Mouse (Mus musculus): ENCODE measurements around the gene Gm47996. TPM values are rescaled to one million over a fixed set of nuclear protein-coding genes. Genes with fewer than 3 reads are reported as not detected.
"Not testable (repeated sequence)": the region's sequence is repeated elsewhere in the genome, so short reads cannot be mapped to it uniquely, and the experiment has no call there.

Gm47996 gene
- not detected in 2 replicates for polyA plus RNA-seq (2015; fragmentation: Nextera tagmentation; extraction: Ambion mirVana)

GRCm38 (mm10) chr1:151209824-151210355 lies at the start of gene Gm47996:
Gene Gm47996, plus strand, starts transcription at chr1:151210131.
- not testable (repeated sequence) for H3K4me3 ChIP-seq (replicated peaks; ENCODE audit: low read length); H3K36me3 ChIP-seq (ENCODE audit: control insufficient read depth, insufficient read depth, low read length); H3K4me1 ChIP-seq (ENCODE audit: control insufficient read depth, insufficient read depth, low read length); H3K9me3 ChIP-seq (replicated peaks; ENCODE audit: control insufficient read depth, low read length); H3K9ac ChIP-seq (ENCODE audit: low read length); ATAC-seq (ENCODE audit: insufficient read depth, low FRiP score); H3K27ac ChIP-seq (ENCODE audit: low read length); H3K27me3 ChIP-seq (ENCODE audit: control insufficient read depth, insufficient read depth, low read length); H3K4me2 ChIP-seq (ENCODE audit: low read depth, low read length)
- 86% methylated on average over 4 of the region's 8 CpGs for WGBS

DNA sequence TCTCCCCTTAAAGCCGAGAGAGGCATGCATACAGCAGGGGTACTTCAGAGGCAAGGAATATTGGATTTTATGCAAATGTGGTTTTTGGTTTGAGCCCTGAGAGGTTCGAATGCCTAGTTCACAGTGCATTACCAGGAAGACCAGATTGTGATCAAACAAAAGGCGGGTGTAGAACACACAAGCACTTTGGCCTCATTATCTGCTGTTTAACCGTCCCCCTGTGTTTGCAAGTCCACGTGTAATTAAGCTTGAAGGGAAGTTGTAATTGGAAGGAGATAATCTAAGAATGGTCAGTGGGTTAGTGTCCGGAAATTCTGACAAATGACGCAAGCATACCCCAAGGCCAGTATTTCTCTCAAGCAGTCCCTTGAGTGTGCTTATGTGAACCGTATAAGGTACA lies 43.9 kb upstream of the Gm47996 start:
- Histone ChIP-seq H3K36me3 (ENCODE audit: control insufficient read depth, insufficient read depth, low read length) (no peaks in the 10 kb centered on the region), H3K9me3 (replicated peaks; ENCODE audit: control insufficient read depth, low read length) (no peaks in the 10 kb centered on the region), H3K4me1 (ENCODE audit: control insufficient read depth, insufficient read depth, low read length) (no peaks in the 10 kb centered on the region), H3K4me2 (ENCODE audit: low read depth, low read length) (no peak overlapping the region), H3K27me3 (ENCODE audit: control insufficient read depth, insufficient read depth, low read length) (no peaks in the 10 kb centered on the region), H3K27ac (ENCODE audit: low read length) (no peak overlapping the region), H3K9ac (ENCODE audit: low read length) (no peak overlapping the region), H3K4me3 (replicated peaks; ENCODE audit: low read length) (no peak overlapping the region)
- 38% methylated on average over 8 of the region's 8 CpGs for WGBS
- no peak for ATAC-seq (ENCODE audit: insufficient read depth, low FRiP score)

GRCm38 (mm10) chr1:151167297-151168047 lies 42.5 kb upstream of the Gm47996 start:
- Histone ChIP-seq H3K4me2 (ENCODE audit: low read depth, low read length) (no peak overlapping the region), H3K9me3 (replicated peaks; ENCODE audit: control insufficient read depth, low read length) (no peaks in the 10 kb centered on the region), H3K36me3 (ENCODE audit: control insufficient read depth, insufficient read depth, low read length) (no peaks in the 10 kb centered on the region), H3K9ac (ENCODE audit: low read length) (no peak overlapping the region), H3K4me1 (ENCODE audit: control insufficient read depth, insufficient read depth, low read length) (no peaks in the 10 kb centered on the region), H3K27me3 (ENCODE audit: control insufficient read depth, insufficient read depth, low read length) (no peaks in the 10 kb centered on the region), H3K4me3 (replicated peaks; ENCODE audit: low read length) (no peak overlapping the region), H3K27ac (ENCODE audit: low read length) (no peak overlapping the region)
- peak; percentile 37; the same call in 1 of the 2 replicates for ATAC-seq (ENCODE audit: insufficient read depth, low FRiP score)
- 32% methylated on average over 12 of the region's 12 CpGs for WGBS

DNA sequence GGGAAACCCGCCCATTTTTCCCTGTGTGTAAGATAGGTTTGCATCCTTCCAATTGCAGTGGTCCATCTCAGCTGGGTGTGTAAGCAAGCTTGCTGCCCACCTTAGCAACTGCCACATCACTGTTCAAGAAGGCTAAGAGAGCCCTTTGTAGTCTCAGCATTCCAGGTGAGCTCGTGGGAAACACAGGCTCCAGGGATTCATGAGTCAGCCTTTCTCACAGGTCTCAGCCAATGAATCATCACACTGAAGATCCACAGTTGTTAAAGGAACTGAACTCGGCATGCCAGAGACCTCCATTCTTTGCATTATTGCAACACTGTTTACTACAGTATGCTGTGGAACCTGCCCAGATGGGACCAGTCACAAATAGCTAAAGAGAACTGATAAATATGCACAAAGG lies 41.3 kb upstream of the Gm47996 start:
- Histone ChIP-seq H3K27me3 (ENCODE audit: control insufficient read depth, insufficient read depth, low read length) (no peaks in the 10 kb centered on the region), H3K4me1 (ENCODE audit: control insufficient read depth, insufficient read depth, low read length) (no peaks in the 10 kb centered on the region), H3K36me3 (ENCODE audit: control insufficient read depth, insufficient read depth, low read length) (no peaks in the 10 kb centered on the region), H3K4me2 (ENCODE audit: low read depth, low read length) (no peak overlapping the region), H3K9ac (ENCODE audit: low read length) (no peak overlapping the region), H3K9me3 (replicated peaks; ENCODE audit: control insufficient read depth, low read length) (no peaks in the 10 kb centered on the region), H3K27ac (ENCODE audit: low read length) (no peak overlapping the region), H3K4me3 (replicated peaks; ENCODE audit: low read length) (no peak overlapping the region)
- WGBS = 61% methylated on average over 3 of the region's 3 CpGs
- ATAC-seq (ENCODE audit: insufficient read depth, low FRiP score) = no peak

DNA sequence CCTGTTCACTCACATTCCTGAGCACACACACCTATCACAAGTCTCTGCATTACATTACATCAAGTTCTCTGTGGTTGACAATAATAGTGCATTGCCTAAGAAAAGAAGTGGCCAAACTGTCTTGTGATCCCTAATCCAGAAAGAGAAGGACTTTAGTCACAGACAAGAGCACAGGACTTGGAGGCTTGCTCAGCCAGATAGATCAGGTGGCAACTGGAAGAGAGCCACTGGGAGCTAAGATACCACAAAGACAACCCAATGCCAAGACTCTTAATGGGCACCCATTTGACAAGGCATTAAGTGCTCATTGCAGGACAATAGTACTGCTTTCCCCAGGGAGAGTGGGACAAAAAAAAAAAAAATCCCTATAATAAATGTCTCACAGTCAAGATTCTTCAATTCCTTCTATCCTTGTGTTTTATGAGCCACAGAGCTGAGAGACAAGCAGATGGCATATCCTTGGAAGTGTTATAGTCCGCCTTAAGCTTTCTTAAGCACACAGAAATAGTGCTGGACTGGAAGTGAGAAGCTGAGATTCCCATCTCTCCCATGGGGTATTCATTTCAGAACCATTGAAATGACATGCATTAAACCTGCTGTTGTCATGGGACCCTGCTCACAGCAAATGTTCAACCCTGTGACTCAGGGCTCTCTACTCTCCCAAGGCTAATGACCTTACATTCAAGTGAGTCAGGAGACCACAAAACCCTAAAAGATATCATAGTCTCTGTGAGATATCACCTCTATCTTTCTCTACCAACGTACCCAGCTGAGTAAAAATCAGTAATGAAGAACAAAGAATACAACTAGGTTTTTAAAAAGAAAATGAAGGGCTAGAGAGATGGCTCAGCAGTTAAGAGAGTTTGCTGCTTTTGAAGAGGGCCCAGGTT lies 38.1 kb upstream of the Gm47996 start:
- H3K9me3 ChIP-seq (replicated peaks; ENCODE audit: control insufficient read depth, low read length) = no peaks in the 10 kb centered on the region
- H3K27ac ChIP-seq (ENCODE audit: low read length) = no peak overlapping the region
- ATAC-seq (ENCODE audit: insufficient read depth, low FRiP score) = no peak
- H3K4me1 ChIP-seq (ENCODE audit: control insufficient read depth, insufficient read depth, low read length) = no peaks in the 10 kb centered on the region
- H3K4me3 ChIP-seq (replicated peaks; ENCODE audit: low read length) = no peak overlapping the region
- no peaks in the 10 kb centered on the region for H3K27me3 ChIP-seq (ENCODE audit: control insufficient read depth, insufficient read depth, low read length)
- H3K9ac ChIP-seq (ENCODE audit: low read length) = no peak overlapping the region
- no peaks in the 10 kb centered on the region for H3K36me3 ChIP-seq (ENCODE audit: control insufficient read depth, insufficient read depth, low read length)
- WGBS = 78% methylated on average over 2 of the region's 2 CpGs
- H3K4me2 ChIP-seq (ENCODE audit: low read depth, low read length) = no peak overlapping the region

DNA sequence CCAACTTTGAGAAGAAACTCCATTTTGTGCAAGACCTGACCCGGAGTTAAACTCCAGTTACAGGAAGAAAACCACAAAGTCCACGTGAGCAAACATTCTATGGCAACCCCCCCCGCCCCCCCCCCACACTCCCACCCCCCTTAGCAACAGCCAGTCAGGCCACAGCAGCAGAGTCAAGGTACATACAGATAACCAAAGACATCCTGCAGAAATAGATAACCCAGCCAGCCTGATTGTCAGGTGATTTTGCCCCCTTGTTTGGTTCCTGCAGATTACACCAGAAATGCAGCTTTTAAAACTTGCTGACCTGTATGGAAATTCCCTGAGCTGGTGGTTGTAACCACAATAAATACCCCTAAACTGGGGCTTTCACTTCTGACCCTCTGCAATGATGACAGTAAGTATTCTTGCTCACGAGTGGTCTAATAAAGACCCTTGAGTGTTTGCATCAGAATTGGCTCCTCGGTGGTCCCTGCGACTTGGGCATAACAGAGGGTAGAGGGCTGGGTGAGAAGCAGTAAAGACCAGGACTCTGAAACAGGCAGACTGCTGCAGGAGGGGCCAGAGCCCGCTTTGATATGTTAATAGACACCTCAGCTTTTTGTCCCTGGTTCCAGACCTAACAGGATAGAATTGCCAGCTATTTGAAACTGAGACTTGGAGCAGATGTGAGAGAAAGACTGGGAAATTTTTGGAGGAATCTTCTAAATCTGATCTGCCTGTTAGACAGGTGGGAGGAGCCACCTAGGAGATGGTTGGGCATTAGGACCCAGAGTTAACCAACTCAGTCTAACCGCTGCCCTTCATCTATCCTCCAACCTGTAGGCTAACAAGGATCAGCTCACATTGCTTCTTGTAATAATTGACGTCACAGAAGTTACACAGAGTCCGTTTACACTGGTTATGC lies 32.6 kb upstream of the Gm47996 start:
- peak overlapping the region; percentile 26 for H3K4me3 ChIP-seq (replicated peaks; ENCODE audit: low read length)
- ATAC-seq (ENCODE audit: insufficient read depth, low FRiP score) = peak; percentile 82; the same call in 1 of the 2 replicates
- 12% methylated on average over 10 of the region's 10 CpGs for WGBS
- H3K36me3 ChIP-seq (ENCODE audit: control insufficient read depth, insufficient read depth, low read length) = no peaks in the 10 kb centered on the region
- H3K27me3 ChIP-seq (ENCODE audit: control insufficient read depth, insufficient read depth, low read length) = no peaks in the 10 kb centered on the region
- H3K4me2 ChIP-seq (ENCODE audit: low read depth, low read length) = peak overlapping the region; percentile 45
- H3K4me1 ChIP-seq (ENCODE audit: control insufficient read depth, insufficient read depth, low read length) = peaks cover 2% of the 10 kb centered on the region; the same call in 1 of the 2 replicates
- no peaks in the 10 kb centered on the region for H3K9me3 ChIP-seq (replicated peaks; ENCODE audit: control insufficient read depth, low read length)
- H3K9ac ChIP-seq (ENCODE audit: low read length) = no peak overlapping the region
- no peak overlapping the region; the same call in 1 of the 2 replicates for H3K27ac ChIP-seq (ENCODE audit: low read length)

GRCm38 (mm10) chr1:151177937-151178271 lies 32.0 kb upstream of the Gm47996 start:
- peak overlapping the region; percentile 26 for H3K4me3 ChIP-seq (replicated peaks; ENCODE audit: low read length)
- peaks cover 2% of the 10 kb centered on the region; the same call in 1 of the 2 replicates for H3K4me1 ChIP-seq (ENCODE audit: control insufficient read depth, insufficient read depth, low read length)
- H3K9ac ChIP-seq (ENCODE audit: low read length) = no peak overlapping the region
- WGBS = 16% methylated on average over 4 of the region's 4 CpGs
- no peak; the same call in 1 of the 2 replicates for ATAC-seq (ENCODE audit: insufficient read depth, low FRiP score)
- no peaks in the 10 kb centered on the region for H3K36me3 ChIP-seq (ENCODE audit: control insufficient read depth, insufficient read depth, low read length)
- peak overlapping the region; percentile 24; the same call in 1 of the 2 replicates for H3K27ac ChIP-seq (ENCODE audit: low read length)
- no peaks in the 10 kb centered on the region for H3K27me3 ChIP-seq (ENCODE audit: control insufficient read depth, insufficient read depth, low read length)
- peak overlapping the region; percentile 45 for H3K4me2 ChIP-seq (ENCODE audit: low read depth, low read length)
- no peaks in the 10 kb centered on the region for H3K9me3 ChIP-seq (replicated peaks; ENCODE audit: control insufficient read depth, low read length)

DNA sequence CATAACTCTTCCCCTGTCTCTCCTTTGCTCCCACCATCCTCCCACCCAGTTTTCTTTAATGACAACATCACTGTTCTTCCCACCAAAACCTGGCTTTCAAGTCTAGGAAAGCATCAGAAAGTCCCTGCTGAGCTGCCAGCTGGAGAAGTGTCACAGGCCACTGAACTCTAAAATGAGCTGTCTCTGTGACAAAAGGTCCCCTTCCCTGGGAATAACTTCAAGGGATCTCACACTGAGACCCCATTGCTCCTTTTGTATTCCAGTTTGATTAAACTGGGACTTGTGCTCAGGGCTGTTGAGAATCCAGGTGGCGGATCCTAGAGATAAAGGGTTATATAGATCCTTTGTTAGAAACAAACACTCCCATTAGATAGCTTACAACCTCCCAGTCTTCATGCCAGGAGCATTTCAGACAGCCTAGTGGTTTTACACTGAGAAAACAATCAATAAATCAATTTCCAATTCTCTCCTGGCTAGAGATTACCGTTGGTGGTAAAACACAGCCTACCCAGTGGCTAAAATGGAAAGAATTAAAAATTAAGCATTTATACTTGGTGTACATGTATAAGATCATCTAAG lies 31.3 kb upstream of the Gm47996 start:
- peaks cover 2% of the 10 kb centered on the region; the same call in 1 of the 2 replicates for H3K4me1 ChIP-seq (ENCODE audit: control insufficient read depth, insufficient read depth, low read length)
- no peak overlapping the region for H3K9ac ChIP-seq (ENCODE audit: low read length)
- H3K4me3 ChIP-seq (replicated peaks; ENCODE audit: low read length) = no peak overlapping the region
- H3K9me3 ChIP-seq (replicated peaks; ENCODE audit: control insufficient read depth, low read length) = no peaks in the 10 kb centered on the region
- H3K36me3 ChIP-seq (ENCODE audit: control insufficient read depth, insufficient read depth, low read length) = no peaks in the 10 kb centered on the region
- 62% methylated on average over 2 of the region's 2 CpGs for WGBS
- H3K27me3 ChIP-seq (ENCODE audit: control insufficient read depth, insufficient read depth, low read length) = no peaks in the 10 kb centered on the region
- no peak overlapping the region for H3K27ac ChIP-seq (ENCODE audit: low read length)
- no peak overlapping the region for H3K4me2 ChIP-seq (ENCODE audit: low read depth, low read length)
- no peak for ATAC-seq (ENCODE audit: insufficient read depth, low FRiP score)
